Mouse (Mus musculus): Measurements from ENCODE around the gene Sult1a1.

DNA sequence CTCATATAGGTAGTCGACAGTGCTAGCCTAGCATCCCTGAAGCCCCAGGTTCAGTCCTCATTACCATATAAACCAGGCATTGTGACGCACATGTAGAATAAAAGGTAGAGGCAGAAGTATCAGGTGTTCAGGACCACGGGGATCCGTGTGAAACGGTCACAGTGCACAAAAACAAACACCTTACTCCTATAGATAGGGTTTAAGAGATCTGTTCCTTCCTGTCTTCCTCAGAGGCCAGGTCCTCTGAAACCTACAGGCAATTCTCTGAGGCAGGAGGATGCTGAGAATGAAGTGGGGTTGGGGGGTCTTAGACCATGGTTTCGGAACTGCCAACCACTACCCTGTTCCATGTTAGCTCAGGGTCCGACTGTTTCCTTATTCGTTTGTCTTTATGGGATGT, 21.6 kb upstream of the Sult1a1 start:
- no peak for TF ChIP-seq CTCF (IDR thresholded peaks at IDR 0.05; ENCODE audit: control insufficient read depth, insufficient read depth, insufficient replicate concordance, low read depth, low read length)
- no peak for TF ChIP-seq POLR2A (IDR thresholded peaks at IDR 0.05; ENCODE audit: control insufficient read depth, low read depth, low read length)

Data from testis, adult 2 months (tissue).